Mouse (Mus musculus): ENCODE data around the gene Ska3.

Gene Ska3

GRCm38 (mm10) chr14:57797551-57797950 lies 28.4 kb downstream of the Ska3 start:
- no peak for DNase-seq (ENCODE audit: low spot score)

- no peak for DNase-seq (ENCODE audit: low spot score)
These were observed 34.8 kb downstream of the Ska3 start for GRCm38 (mm10) chr14:57791171-57791570.

- DNase-seq (ENCODE audit: low spot score): no peak
These were observed 36.2 kb downstream of the Ska3 start for GRCm38 (mm10) chr14:57789759-57790158.

- DNase-seq (ENCODE audit: low spot score): no peak
These were observed 36.7 kb downstream of the Ska3 start for GRCm38 (mm10) chr14:57789311-57789710.

GRCm38 (mm10) chr14:57787406-57787805 lies 38.6 kb downstream of the Ska3 start:
- DNase-seq (ENCODE audit: low spot score): no peak

- DNase-seq (ENCODE audit: low spot score): no peak
These were observed 53.7 kb downstream of the Ska3 start for GRCm38 (mm10) chr14:57772157-57772815.

- no peak for DNase-seq (ENCODE audit: low spot score)
These were observed 56.9 kb downstream of the Ska3 start for GRCm38 (mm10) chr14:57769102-57769501.

GRCm38 (mm10) chr14:57760447-57761412 lies 65.3 kb downstream of the Ska3 start:
- no peak for DNase-seq (ENCODE audit: low spot score)

GRCm38 (mm10) chr14:57758237-57758636 lies 67.7 kb downstream of the Ska3 start, which contains the start of gene Lats2:
TSS of gene Lats2 (minus strand) at chr14:57758388.
- DNase-seq (ENCODE audit: low spot score): no peak

All from testis, postnatal 10 days (tissue).